Mouse (Mus musculus): ENCODE measurements around the gene Gm15130.

Gm15130 gene

DNA sequence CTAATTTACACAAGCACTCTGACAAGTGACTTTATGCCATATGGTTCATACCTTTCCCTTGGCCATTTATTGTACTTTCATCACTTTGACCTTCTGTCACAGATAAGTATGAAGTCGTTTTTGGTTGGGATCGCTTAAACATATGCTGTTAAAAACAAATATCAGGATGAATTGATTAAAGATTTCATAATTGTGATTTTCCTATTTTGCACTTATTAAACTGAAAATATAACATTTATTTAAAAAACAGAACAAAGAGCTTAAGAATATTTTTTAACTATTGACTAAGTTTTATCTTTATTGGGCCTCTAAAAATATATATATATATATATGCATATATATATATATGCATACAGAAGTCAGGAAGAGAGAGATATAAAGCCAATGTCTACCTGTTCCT, at the start of gene Gm15130:
Gene Gm15130, minus strand, starts transcription at position 101 of the 400 bp plus-strand sequence.
- DNase-seq = no peak

DNA sequence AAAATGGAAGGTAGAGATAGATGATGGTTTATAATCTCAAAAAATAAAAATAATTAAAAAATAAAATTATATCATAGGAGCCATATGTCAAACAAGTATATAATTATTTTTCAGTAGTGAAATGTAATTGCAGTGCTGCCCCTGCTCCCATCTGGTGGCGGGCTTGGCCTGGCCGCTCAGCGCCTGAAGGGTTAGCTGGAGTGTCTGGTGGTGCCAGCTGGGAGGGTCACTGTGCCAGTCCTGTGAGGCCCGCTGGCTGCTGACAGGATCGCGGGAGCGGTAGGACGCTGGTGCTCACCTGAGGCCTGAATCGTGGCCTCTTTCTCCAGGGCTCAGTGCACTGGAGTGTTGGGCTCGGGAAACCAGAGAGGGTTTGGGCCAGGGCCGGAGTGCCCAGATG, 29.3 kb upstream of the Gm15130 start:
- DNase-seq = no peak

DNA sequence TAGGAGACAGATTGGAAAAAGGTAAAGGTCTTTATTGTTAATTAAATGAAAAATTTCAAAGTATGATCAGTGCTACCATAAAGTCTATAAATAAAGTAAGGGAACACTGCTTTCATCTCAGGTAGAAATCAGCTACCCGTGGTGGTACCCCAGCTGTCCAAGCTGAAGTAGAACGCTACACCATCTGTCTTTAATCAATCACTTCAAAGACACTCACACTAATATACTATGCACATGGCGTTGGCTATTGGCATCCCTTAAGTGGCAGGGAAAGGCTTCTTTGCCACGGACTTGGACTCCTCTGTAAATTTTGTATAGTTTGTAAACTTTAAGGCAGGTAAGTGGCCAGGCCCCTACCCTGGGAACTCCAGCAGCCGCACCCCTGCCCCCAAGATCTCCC, 17.0 kb downstream of the Gm15130 start:
- no peak for DNase-seq

DNA sequence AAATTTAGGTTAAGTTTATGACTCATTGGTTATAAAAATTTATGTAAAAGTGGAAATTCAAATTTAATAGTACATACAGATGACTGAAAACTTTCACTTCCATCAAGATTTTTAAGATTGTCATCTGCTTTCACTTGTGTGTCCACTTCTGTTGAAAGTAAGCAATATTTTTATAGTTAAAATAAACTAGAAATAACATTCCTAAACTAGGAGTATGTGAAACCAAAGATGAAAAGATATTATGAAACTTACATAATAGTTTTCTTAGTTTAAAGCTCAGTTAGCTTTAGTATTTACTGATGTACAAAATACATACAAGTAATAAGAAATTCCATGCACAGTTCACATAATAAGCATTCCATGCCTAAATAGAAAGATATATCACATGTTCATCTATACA, 46.9 kb downstream of the Gm15130 start, which contains the start of gene Gm13941:
Gene Gm13941, minus strand, starts transcription at position 101 of the 400 bp plus-strand sequence.
- DNase-seq = no peak

All from layer of hippocampus, adult 9-11 months (tissue).